Mouse (Mus musculus) cerebellum, adult 8-10 months (tissue): ENCODE measurements around the gene Gm47995.
"Not testable (repeated sequence)": the region's sequence is repeated elsewhere in the genome, so short reads cannot be mapped to it uniquely, and the experiment has no call there.

Source experiments
- DNase-seq: peaks from one replicate; pipeline ENCODE4 v3.0.0; 2022

Gene Gm47995

GRCm38 (mm10) chr1:151198120-151198519 is at the start of gene Gm47995:
Gm47995 (plus strand) TSS chr1:151198448.
- DNase-seq, result not testable (repeated sequence)

DNA sequence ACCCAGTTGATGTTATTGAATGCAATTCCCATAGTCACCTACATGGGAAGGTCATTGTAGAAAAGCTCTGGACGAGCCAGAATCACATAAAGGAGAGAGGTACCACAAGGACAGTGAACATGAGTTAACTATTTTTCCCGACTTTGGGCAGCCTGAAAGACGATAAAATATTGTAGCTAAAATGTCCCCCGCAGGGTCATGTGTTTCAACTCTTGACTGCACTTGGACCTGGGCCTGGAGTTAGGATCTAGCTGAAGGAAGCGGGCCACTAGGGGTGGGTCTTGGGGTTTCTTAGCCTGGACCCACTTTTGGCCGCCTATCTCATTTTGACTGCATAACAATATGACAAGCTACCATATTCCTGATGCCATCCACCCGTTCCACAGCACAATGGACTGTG is 48.0 kb upstream of the Gm47995 start:
- DNase-seq, result no peak

- no peak for DNase-seq
These were observed 47.2 kb upstream of the Gm47995 start for GRCm38 (mm10) chr1:151151089-151151488.

DNA sequence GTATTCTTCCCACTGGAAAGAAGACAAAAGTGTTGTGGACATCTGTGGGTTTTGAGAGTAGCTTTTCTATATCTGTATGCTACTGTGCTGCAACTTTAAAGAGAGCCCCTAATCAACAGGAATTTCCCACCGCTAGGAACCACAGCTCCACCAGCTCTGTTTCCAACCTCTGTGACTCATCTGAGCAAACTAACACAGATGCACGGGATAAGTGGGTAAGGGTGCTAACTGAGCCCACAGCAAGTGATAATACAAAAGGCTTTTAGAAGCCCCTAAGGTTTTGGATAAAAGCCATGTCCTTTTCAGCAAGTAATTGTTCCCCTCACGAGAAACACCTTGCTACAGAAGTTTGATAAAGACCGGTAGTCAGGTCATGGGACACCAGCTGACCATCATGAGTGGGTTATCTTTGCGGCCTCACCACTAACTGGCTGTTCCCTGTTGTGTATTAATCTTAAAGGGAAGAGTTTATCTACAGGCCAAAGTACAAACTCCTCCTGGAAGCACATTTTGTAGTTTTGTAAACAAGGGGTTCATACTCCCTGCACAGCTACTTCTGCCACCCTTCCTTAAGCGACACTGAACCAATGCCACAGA is 45.1 kb upstream of the Gm47995 start:
- no peak for DNase-seq

GRCm38 (mm10) chr1:151154131-151154530 is 44.1 kb upstream of the Gm47995 start:
- not testable (repeated sequence) for DNase-seq

- DNase-seq, result no peak
These were observed 42.1 kb upstream of the Gm47995 start for GRCm38 (mm10) chr1:151156129-151156528.

DNA sequence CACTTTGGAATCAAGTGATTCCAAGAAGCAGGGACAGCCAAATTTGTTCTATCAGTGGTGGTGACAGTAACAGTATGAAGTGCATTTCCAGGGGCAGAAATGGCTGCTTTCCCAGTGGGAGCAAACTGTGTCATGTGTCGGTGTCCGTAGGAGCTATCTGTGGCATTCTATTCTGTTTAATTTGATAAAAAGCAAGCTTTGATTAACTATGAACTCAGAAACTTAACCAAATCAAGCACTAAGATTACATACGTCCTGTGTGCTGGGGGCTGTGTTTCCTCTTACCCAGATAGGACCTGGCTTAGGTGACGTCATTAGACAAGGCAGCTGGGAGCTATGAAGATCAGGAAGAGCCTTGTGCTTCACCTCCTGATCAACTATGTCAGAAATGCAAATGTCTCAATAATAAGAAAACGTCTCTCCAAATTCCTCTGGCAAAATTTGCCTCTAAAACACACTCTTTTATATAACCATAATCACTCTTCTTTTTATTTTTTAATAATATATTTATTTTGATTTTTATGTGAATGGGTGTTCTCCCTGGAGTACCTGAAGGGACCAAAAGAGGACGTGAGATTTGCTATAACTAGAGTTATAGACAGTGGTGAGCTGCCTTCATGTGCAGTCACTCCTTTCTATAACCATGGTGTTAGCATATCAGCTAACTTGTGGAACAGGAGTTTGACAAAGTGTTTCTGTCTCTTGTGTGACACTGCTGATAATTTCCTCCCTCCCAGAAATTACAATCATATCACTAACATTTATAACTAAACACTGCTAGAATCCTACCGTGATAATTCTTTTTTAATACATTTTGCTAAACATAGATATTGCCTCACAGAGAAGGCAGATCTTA is 41.2 kb upstream of the Gm47995 start:
- DNase-seq, result no peak

DNA sequence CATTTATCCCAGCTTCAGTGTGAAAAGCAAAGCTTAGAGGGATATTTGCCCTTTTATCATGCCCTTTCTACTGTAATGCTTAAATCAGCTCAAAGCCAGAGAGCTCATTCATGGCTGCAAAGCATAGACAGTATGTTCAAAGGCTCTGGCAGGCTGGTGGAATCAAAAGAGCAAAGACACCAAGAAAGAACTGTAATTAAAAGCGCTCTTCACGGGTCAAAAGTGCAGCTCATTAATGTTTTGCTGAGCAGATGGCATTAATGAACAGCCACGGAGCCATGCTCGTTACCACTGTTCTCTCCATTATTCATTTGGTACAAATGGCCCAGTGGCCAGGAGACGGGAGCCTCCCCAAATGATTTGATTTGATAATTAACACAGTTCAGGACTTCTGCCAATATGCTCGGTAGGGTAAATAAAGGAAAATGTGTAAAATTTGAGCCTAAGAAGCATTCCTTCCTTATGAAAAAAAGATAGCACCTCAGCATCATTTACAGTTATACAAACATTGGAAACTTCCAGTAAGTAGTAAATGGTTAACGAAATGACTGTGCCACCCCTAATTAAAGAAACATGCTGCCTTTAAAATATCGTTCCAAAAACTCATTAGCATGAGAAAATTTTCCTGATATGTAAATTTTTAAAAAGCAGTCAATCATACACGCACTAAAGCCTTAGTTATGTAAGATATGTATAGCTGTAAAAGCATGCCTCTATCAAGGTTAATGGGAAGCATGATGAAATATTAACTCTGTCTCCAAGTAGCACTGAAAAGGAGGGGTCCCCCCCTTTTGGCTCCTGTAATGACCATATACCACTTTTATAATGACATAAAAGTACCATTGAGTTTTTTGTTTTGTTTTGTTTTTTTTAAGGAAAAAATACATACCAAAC is 40.0 kb upstream of the Gm47995 start:
- DNase-seq, result no peak

DNA sequence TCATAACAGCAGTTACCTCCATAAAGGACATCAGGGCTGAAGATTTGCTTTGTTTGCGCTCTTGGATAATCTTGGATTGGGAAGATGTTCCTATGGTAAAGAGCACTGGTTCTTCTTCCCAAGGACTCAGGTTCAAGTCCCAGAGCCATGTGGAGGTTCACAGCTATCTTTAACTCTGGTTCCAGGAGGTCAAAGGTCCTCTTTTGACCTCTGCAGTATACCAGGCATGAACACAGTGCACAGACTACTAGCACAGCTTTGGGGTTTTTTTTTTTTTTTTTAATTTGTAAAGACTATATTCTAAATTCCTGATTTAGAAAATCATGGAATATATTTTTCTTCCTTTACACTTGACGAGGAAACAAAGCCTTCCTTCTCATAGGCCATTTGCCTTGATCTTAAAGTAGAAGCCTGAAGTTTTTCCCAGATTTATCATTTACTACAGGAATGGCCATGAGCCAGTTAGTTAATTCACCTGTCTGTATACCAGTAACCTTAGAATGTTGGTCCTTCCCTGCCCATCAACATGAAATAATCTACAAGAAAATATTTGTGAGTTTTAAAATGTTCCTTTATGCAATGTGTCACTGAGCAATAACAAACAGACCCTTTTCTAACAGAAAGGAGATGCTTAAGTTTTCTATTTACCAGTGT is 39.3 kb upstream of the Gm47995 start:
- no peak for DNase-seq

DNA sequence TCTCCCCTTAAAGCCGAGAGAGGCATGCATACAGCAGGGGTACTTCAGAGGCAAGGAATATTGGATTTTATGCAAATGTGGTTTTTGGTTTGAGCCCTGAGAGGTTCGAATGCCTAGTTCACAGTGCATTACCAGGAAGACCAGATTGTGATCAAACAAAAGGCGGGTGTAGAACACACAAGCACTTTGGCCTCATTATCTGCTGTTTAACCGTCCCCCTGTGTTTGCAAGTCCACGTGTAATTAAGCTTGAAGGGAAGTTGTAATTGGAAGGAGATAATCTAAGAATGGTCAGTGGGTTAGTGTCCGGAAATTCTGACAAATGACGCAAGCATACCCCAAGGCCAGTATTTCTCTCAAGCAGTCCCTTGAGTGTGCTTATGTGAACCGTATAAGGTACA is 32.2 kb upstream of the Gm47995 start:
- DNase-seq, result no peak

- DNase-seq, result no peak
These were observed 30.8 kb upstream of the Gm47995 start for GRCm38 (mm10) chr1:151167297-151168047.

DNA sequence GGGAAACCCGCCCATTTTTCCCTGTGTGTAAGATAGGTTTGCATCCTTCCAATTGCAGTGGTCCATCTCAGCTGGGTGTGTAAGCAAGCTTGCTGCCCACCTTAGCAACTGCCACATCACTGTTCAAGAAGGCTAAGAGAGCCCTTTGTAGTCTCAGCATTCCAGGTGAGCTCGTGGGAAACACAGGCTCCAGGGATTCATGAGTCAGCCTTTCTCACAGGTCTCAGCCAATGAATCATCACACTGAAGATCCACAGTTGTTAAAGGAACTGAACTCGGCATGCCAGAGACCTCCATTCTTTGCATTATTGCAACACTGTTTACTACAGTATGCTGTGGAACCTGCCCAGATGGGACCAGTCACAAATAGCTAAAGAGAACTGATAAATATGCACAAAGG is 29.6 kb upstream of the Gm47995 start:
- no peak for DNase-seq

- no peak for DNase-seq
These were observed 26.4 kb upstream of the Gm47995 start for GRCm38 (mm10) chr1:151171572-151172461.

GRCm38 (mm10) chr1:151177030-151177936 is 21.0 kb upstream of the Gm47995 start:
- peak; percentile 6 for DNase-seq

DNA sequence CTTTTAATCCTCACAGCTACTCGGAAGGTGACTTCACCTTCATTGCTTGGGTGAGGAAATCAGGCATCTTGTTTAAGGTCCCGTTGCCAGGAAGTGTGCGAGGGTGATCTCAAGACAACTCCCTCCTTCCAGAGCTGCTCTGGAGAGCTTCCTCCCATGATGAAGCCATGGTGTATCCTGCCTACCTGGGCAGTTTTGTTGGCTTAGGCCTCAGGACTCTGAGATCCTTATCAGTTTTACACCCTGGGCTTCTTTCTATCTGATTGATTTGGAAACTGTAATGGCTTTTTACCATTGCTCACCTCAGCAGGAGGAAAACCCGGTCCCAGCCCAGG is 20.3 kb upstream of the Gm47995 start:
- no peak for DNase-seq

GRCm38 (mm10) chr1:151178505-151179083 is 19.7 kb upstream of the Gm47995 start:
- DNase-seq, result no peak

GRCm38 (mm10) chr1:151180167-151180566 is 18.1 kb upstream of the Gm47995 start:
- no peak for DNase-seq

DNA sequence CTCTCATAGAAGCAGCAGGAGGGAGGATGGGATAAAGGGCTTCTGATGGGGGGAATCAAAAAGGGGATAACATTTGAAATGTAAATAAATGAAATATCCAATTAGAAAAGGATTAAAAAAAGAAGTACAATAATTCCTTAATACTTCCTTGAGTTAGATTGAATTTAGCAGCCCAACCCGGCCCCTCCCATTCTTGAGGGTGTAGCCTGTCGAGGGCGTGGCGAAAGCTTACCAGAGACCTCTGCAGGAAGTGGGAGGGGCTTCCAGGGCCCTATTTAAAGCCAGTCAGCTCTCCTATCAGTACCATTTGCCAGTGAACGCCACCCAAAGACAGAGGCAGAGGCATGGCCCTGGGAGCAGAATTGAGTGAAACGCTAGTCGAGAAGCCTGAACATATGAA is 16.0 kb upstream of the Gm47995 start, which contains the start of gene Gm47985:
Gene Gm47985 (plus strand): TSS at position 272 of the 400 bp plus-strand sequence.
- not testable (repeated sequence) for DNase-seq

- not testable (repeated sequence) for DNase-seq
These were observed 12.1 kb upstream of the Gm47995 start for GRCm38 (mm10) chr1:151186186-151186585.
